ENCODE assay signal across 10 mouse cellular contexts in genomic region chr11:78347070-78347754, GRCm38 (mm10). TPM values are rescaled to one million over a fixed set of nuclear protein-coding genes. Genes with fewer than 3 reads are reported as not detected.
A peak's percentile ranks its signal among the peaks of the same experiment; 100 is the strongest.
DNase-seq lines count a peak whose midpoint lies in the region; ATAC-seq and TF ChIP-seq lines count a peak whose summit lies in the region.
"Had no signal": no experiment of that assay in that cellular context is flagged by ENCODE, and none has a peak within 500 bp of the region (broad histone marks: within the 10 kb centered on the region; RNA-seq: fewer than 3 reads in every experiment).

No protein-coding gene starts in this region.

- peaks cover 34% of the 10 kb centered on the region for H3K4me1 ChIP-seq in heart, embryonic 11.5 days (ENCODE audit: control insufficient read depth, insufficient read depth, low read length)
- H3K4me1 ChIP-seq in E14TG2a.4 (replicated peaks; ENCODE audit: low read depth, low read length), result peaks cover 57% of the 10 kb centered on the region
- H3K4me1 ChIP-seq in midbrain, embryonic 13.5 days (replicated peaks), result peaks cover 39% of the 10 kb centered on the region
- peaks cover 29% of the 10 kb centered on the region for H3K4me1 ChIP-seq in thymus, adult 2 months (replicated peaks; ENCODE audit: control insufficient read depth, insufficient read depth, low read length)

- no peak overlapping the region for H3K9ac ChIP-seq in heart, embryonic 11.5 days (ENCODE audit: low read depth, low read length)
- no peak overlapping the region for H3K9ac ChIP-seq in midbrain, embryonic 13.5 days (replicated peaks)
- H3K9ac ChIP-seq: embryonic facial prominence, embryonic 15.5 days; midbrain, embryonic 12.5 days had no signal

- TF ChIP-seq CTCF in E14TG2a.4 (conservative IDR thresholded peaks at IDR 0.05; ENCODE audit: low read length), result peak; percentile 99
- peak; percentile 95 for TF ChIP-seq CTCF in gastrocnemius, adult 2 months (IDR thresholded peaks at IDR 0.05)
- TF ChIP-seq CTCF in thymus, adult 2 months (IDR thresholded peaks at IDR 0.05; ENCODE audit: borderline replicate concordance, control insufficient read depth, extremely low read depth, insufficient read depth, low read length, poor library complexity), result no peak; the same call in 1 of the 2 replicates

- TF ChIP-seq POLR2A in thymus, adult 2 months (IDR thresholded peaks at IDR 0.05; ENCODE audit: control insufficient read depth, extremely low read depth, insufficient read depth, low read length, poor library complexity), result no peak

- H3K4me3 ChIP-seq in heart, embryonic 11.5 days (ENCODE audit: low read depth, low read length), result no peak overlapping the region
- H3K4me3 ChIP-seq in E14TG2a.4 (replicated peaks; ENCODE audit: low read length), result peak overlapping the region; percentile 65
- H3K4me3 ChIP-seq in gastrocnemius, adult 2 months, result no peak overlapping the region
- H3K4me3 ChIP-seq in midbrain, embryonic 13.5 days (replicated peaks), result no peak overlapping the region
- H3K4me3 ChIP-seq in thymus, adult 2 months (ENCODE audit: control insufficient read depth, insufficient read depth, low read length), result no peak overlapping the region
- H3K4me3 ChIP-seq: embryonic facial prominence, embryonic 15.5 days; midbrain, embryonic 12.5 days had no signal

- 85% methylated on average over 10 of the region's 10 CpGs for WGBS in heart, embryonic 11.5 days (ENCODE audit: insufficient replicate concordance)
- whole genome bisulfite sequencing in midbrain, embryonic 13.5 days, result 91% methylated on average over 10 of the region's 10 CpGs
- WGBS in thymus, adult 2 months, result 93% methylated on average over 10 of the region's 10 CpGs

- ATAC-seq in heart, embryonic 11.5 days (replicated peaks; ENCODE audit: insufficient number of reproducible peaks, low FRiP score, low TSS enrichment), result no peak
- ATAC-seq in midbrain, embryonic 13.5 days, result 0 out of 2 replicates have a peak, but pooled peaks have one; percentile 9

- H3K27me3 ChIP-seq in heart, embryonic 11.5 days (ENCODE audit: control insufficient read depth, insufficient read depth, low read length), result no peaks in the 10 kb centered on the region
- no peaks in the 10 kb centered on the region for H3K27me3 ChIP-seq in E14TG2a.4 (ENCODE audit: insufficient read depth, low read length)
- H3K27me3 ChIP-seq in midbrain, embryonic 13.5 days, result no peaks in the 10 kb centered on the region
- no peaks in the 10 kb centered on the region for H3K27me3 ChIP-seq in thymus, adult 2 months (ENCODE audit: control insufficient read depth, insufficient read depth, low read length)
- H3K27me3 ChIP-seq: embryonic facial prominence, embryonic 15.5 days; midbrain, embryonic 12.5 days had no signal

- intact Hi-C loops in gastrocnemius, adult 2 months (cut with DNase I), result loop anchor here (2.0 to 5.0 kb wide), 2 partner anchors 70 to 84 kb away; no protein-coding TSS in a partner anchor
- intact Hi-C loops in left cerebral cortex, postnatal 4 days (cut with DNase I), result no loop called here

- H3K9me3 ChIP-seq in heart, embryonic 11.5 days (replicated peaks; ENCODE audit: control insufficient read depth, low read length), result no peaks in the 10 kb centered on the region
- H3K9me3 ChIP-seq in E14TG2a.4 (ENCODE audit: low read length), result no peaks in the 10 kb centered on the region
- H3K9me3 ChIP-seq in midbrain, embryonic 13.5 days, result no peaks in the 10 kb centered on the region
- H3K9me3 ChIP-seq: embryonic facial prominence, embryonic 15.5 days; midbrain, embryonic 12.5 days had no signal

- H3K36me3 ChIP-seq in heart, embryonic 11.5 days (ENCODE audit: control insufficient read depth, insufficient read depth, low read length), result peaks cover 4% of the 10 kb centered on the region; the same call in 1 of the 2 replicates
- H3K36me3 ChIP-seq in E14TG2a.4 (ENCODE audit: insufficient read depth, low read length), result peaks cover 26% of the 10 kb centered on the region
- H3K36me3 ChIP-seq in midbrain, embryonic 13.5 days, result peaks cover 18% of the 10 kb centered on the region
- H3K36me3 ChIP-seq in thymus, adult 2 months (ENCODE audit: control insufficient read depth, insufficient read depth, low read length), result no peaks in the 10 kb centered on the region

- H3K4me2 ChIP-seq in heart, embryonic 11.5 days, result no peak overlapping the region
- H3K4me2 ChIP-seq in midbrain, embryonic 13.5 days (replicated peaks), result no peak overlapping the region
- H3K4me2 ChIP-seq: embryonic facial prominence, embryonic 15.5 days had no signal

- H3K27ac ChIP-seq in heart, embryonic 11.5 days (ENCODE audit: low read depth, low read length), result no peak overlapping the region
- H3K27ac ChIP-seq in gastrocnemius, adult 2 months, result peak overlapping the region; percentile 86; the same call in 1 of the 2 replicates
- no peak overlapping the region for H3K27ac ChIP-seq in midbrain, embryonic 13.5 days
- no peak overlapping the region for H3K27ac ChIP-seq in thymus, adult 2 months (ENCODE audit: control insufficient read depth, insufficient read depth, low read length)
- H3K27ac ChIP-seq: embryonic facial prominence, embryonic 15.5 days; midbrain, embryonic 12.5 days had no signal

- DNase-seq in heart, adult 8-10 months (ENCODE audit: low spot score), result peak; percentile 70
- peak; percentile 81 for DNase-seq in c-Kit-positive CD71-positive TER-119-negative erythroid progenitor cells, embryonic 14.5 days (ENCODE audit: low read depth)
- peak; percentile 81 for DNase-seq in gastrocnemius, adult 2 months
- DNase-seq in left cerebral cortex, postnatal 4 days, result peak; percentile 83
- DNase-seq in thymus, adult 2 months, result peak; percentile 65

RNA-seq across cellular contexts. Expression of gene Unc119, which starts 3.9 kb away (rescaled TPM):
- 1 to 10 TPM; 3.5 to 6.8 (median 4.8) TPM for total RNA-seq in heart, adult 8-10 months (2022)
- polyA plus RNA-seq in heart, embryonic 11.5 days (2014; fragmentation: Nextera tagmentation; extraction: Ambion mirVana), result 44.9 and 48.1 TPM in 2 replicates
- total RNA-seq in gastrocnemius, adult 2 months (2021), result 1 to 10 TPM; 7.1 to 9.2 TPM
- total RNA-seq in left cerebral cortex, postnatal 4 days (2021), result 10 to 100 TPM; 51.8 to 57.5 TPM
- polyA plus RNA-seq in midbrain, embryonic 13.5 days (2015; fragmentation: Nextera tagmentation; extraction: Ambion mirVana), result 69.1 and 75.4 TPM in 2 replicates
- 31.1 and 42.0 TPM in 2 replicates for polyA plus RNA-seq in thymus, adult 2 months (2012; rRNA removed)

RNA-seq across cellular contexts. Expression of gene Pigs, which starts 19.0 kb away (rescaled TPM):
- total RNA-seq in heart, adult 8-10 months (2022), result 10 to 100 TPM; 24.6 to 27.1 (median 25.1) TPM
- 58.7 and 61.8 TPM in 2 replicates for polyA plus RNA-seq in heart, embryonic 11.5 days (2014; fragmentation: Nextera tagmentation; extraction: Ambion mirVana)
- total RNA-seq in gastrocnemius, adult 2 months (2021), result 10 to 100 TPM; 20.0 to 21.3 TPM
- total RNA-seq in left cerebral cortex, postnatal 4 days (2021), result 10 to 100 TPM; 52.9 to 59.9 TPM
- 60.9 and 66.6 TPM in 2 replicates for polyA plus RNA-seq in midbrain, embryonic 13.5 days (2015; fragmentation: Nextera tagmentation; extraction: Ambion mirVana)
- 88.3 and 95.0 TPM in 2 replicates for polyA plus RNA-seq in thymus, adult 2 months (2012; rRNA removed)

RNA-seq across cellular contexts. Expression of gene Aldoc, which starts 24.4 kb away (rescaled TPM):
- total RNA-seq in heart, adult 8-10 months (2022), result 1 to 10 TPM in 3 of 4 experiments, under 1 TPM in 1; 0.75 to 1.8 (median 1.3) TPM
- 11.2 and 12.4 TPM in 2 replicates for polyA plus RNA-seq in heart, embryonic 11.5 days (2014; fragmentation: Nextera tagmentation; extraction: Ambion mirVana)
- 1 to 10 TPM; 1.6 to 2.7 TPM for total RNA-seq in gastrocnemius, adult 2 months (2021)
- 100 to 1,000 TPM; 109 to 113 TPM for total RNA-seq in left cerebral cortex, postnatal 4 days (2021)
- 26.3 and 28.3 TPM in 2 replicates for polyA plus RNA-seq in midbrain, embryonic 13.5 days (2015; fragmentation: Nextera tagmentation; extraction: Ambion mirVana)
- 2.4 and 3.0 TPM in 2 replicates for polyA plus RNA-seq in thymus, adult 2 months (2012; rRNA removed)

RNA-seq across cellular contexts. Expression of gene Foxn1, which starts 39.1 kb away (rescaled TPM):
- not detected for total RNA-seq in heart, adult 8-10 months (2022)
- 0.07 and 0.29 TPM in 2 replicates for polyA plus RNA-seq in heart, embryonic 11.5 days (2014; fragmentation: Nextera tagmentation; extraction: Ambion mirVana)
- total RNA-seq in gastrocnemius, adult 2 months (2021), result not detected
- not detected for total RNA-seq in left cerebral cortex, postnatal 4 days (2021)
- polyA plus RNA-seq in midbrain, embryonic 13.5 days (2015; fragmentation: Nextera tagmentation; extraction: Ambion mirVana), result not detected in 2 replicates
- 27.0 and 31.3 TPM in 2 replicates for polyA plus RNA-seq in thymus, adult 2 months (2012; rRNA removed)
- polyA plus RNA-seq: midbrain, embryonic 12.5 days had no signal

RNA-seq across cellular contexts. Expression of gene Spag5, which starts 45.9 kb away (rescaled TPM):
- under 1 TPM; 0.31 to 0.57 (median 0.46) TPM for total RNA-seq in heart, adult 8-10 months (2022)
- 31.7 and 32.8 TPM in 2 replicates for polyA plus RNA-seq in heart, embryonic 11.5 days (2014; fragmentation: Nextera tagmentation; extraction: Ambion mirVana)
- total RNA-seq in gastrocnemius, adult 2 months (2021), result 1 to 10 TPM in 1 of 2 experiments, under 1 TPM in 1; 0.81 to 2.0 TPM
- 1 to 10 TPM; 5.2 to 6.2 TPM for total RNA-seq in left cerebral cortex, postnatal 4 days (2021)
- 17.3 and 20.7 TPM in 2 replicates for polyA plus RNA-seq in midbrain, embryonic 13.5 days (2015; fragmentation: Nextera tagmentation; extraction: Ambion mirVana)
- polyA plus RNA-seq in thymus, adult 2 months (2012; rRNA removed), result 46.1 and 52.7 TPM in 2 replicates

Comparison
In these comparisons a context has a peak if more than half of its experiments do, and no peak if none do; other contexts are left out.
1. RNA of gene Unc119, which starts 3.9 kb away (total RNA-seq): 51.8 to 57.5 TPM in left cerebral cortex, postnatal 4 days; 7.1 to 9.2 TPM in gastrocnemius, adult 2 months and 3.5 to 6.8 TPM in heart, adult 8-10 months; every median in the first group is over 4 times any median in the second.
2. RNA of gene Aldoc, which starts 24.4 kb away (total RNA-seq): 109 to 113 TPM in left cerebral cortex, postnatal 4 days; 1.6 to 2.7 TPM in gastrocnemius, adult 2 months and 0.75 to 1.8 TPM in heart, adult 8-10 months; every median in the first group is over 10 times any median in the second.
3. Peak in every context shown above with its lines, with median percentiles within 50 percentile points of each other: DNase-seq.